Mouse (Mus musculus): ENCODE measurements around the gene Ube2c. TPM values are rescaled to one million over a fixed set of nuclear protein-coding genes. Genes with fewer than 3 reads are reported as not detected.

Ube2c gene
- polyA plus RNA-seq, 1 experiment from 2014 or later = 517 TPM

GRCm38 (mm10) chr2:164781876-164782275 lies 12.2 kb downstream of the Ube2c start:
- H3K9me3 ChIP-seq (replicated peaks) = no peaks in the 10 kb centered on the region
- 76% methylated on average over 4 of the region's 4 CpGs for WGBS
- no peak for ATAC-seq (replicated peaks; ENCODE audit: low FRiP score)

GRCm38 (mm10) chr2:164783926-164784581 lies 14.4 kb downstream of the Ube2c start:
- no peak overlapping the region for H3K27ac ChIP-seq
- 0 out of 2 replicates have a peak overlapping the region, but pooled peaks have one; percentile 77 for H3K4me3 ChIP-seq (replicated peaks)
- no peaks in the 10 kb centered on the region for H3K27me3 ChIP-seq
- no peak overlapping the region for H3K9ac ChIP-seq
- H3K9me3 ChIP-seq (replicated peaks) = no peaks in the 10 kb centered on the region
- H3K4me2 ChIP-seq = no peak overlapping the region
- H3K4me1 ChIP-seq = peaks cover 34% of the 10 kb centered on the region
- 77% methylated on average over 7 of the region's 7 CpGs for WGBS
- peaks cover 9% of the 10 kb centered on the region; the same call in 1 of the 2 replicates for H3K36me3 ChIP-seq
- ATAC-seq (replicated peaks; ENCODE audit: low FRiP score) = no peak

More at GRCm38 (mm10) chr2:164781876-164782275, 12.2 kb downstream of the Ube2c start:
- no peak overlapping the region for H3K4me3 ChIP-seq (replicated peaks)
- no peak overlapping the region for H3K9ac ChIP-seq
- no peak overlapping the region for H3K4me2 ChIP-seq
- peaks cover 17% of the 10 kb centered on the region for H3K4me1 ChIP-seq
- H3K27me3 ChIP-seq = no peaks in the 10 kb centered on the region
- H3K27ac ChIP-seq = no peak overlapping the region
- H3K36me3 ChIP-seq = no peaks in the 10 kb centered on the region

GRCm38 (mm10) chr2:164784869-164785420 lies 15.2 kb downstream of the Ube2c start:
- peak overlapping the region; percentile 95 for H3K27ac ChIP-seq
- H3K4me2 ChIP-seq = peak overlapping the region; percentile 93
- peaks cover 34% of the 10 kb centered on the region for H3K4me1 ChIP-seq
- no peaks in the 10 kb centered on the region for H3K27me3 ChIP-seq
- H3K36me3 ChIP-seq = peaks cover 15% of the 10 kb centered on the region
- 6% methylated on average over 7 of the region's 7 CpGs for WGBS
- no peak; the same call in 1 of the 2 replicates for ATAC-seq (replicated peaks; ENCODE audit: low FRiP score)
- H3K9ac ChIP-seq = peak overlapping the region; percentile 79
- H3K4me3 ChIP-seq (replicated peaks) = peak overlapping the region; percentile 77
- no peaks in the 10 kb centered on the region for H3K9me3 ChIP-seq (replicated peaks)

GRCm38 (mm10) chr2:164785481-164786387 lies 16.0 kb downstream of the Ube2c start, which contains the start of gene Snx21:
Snx21 (plus strand) TSS chr2:164785823.
- peaks cover 23% of the 10 kb centered on the region for H3K36me3 ChIP-seq
- no peaks in the 10 kb centered on the region for H3K9me3 ChIP-seq (replicated peaks)
- peak; percentile 92 for ATAC-seq (replicated peaks; ENCODE audit: low FRiP score)
- H3K4me3 ChIP-seq (replicated peaks) = peak within 1 kb of the TSS; percentile 77
- H3K27me3 ChIP-seq = no peaks in the 10 kb centered on the region
- peaks cover 34% of the 10 kb centered on the region for H3K4me1 ChIP-seq
- H3K27ac ChIP-seq = peak within 1 kb of the TSS; percentile 95
- H3K4me2 ChIP-seq = peak within 1 kb of the TSS; percentile 93
- H3K9ac ChIP-seq = peak within 1 kb of the TSS; percentile 79
- WGBS = under 1% methylated on average over 81 of the region's 89 CpGs

GRCm38 (mm10) chr2:164786388-164786885 lies 16.7 kb downstream of the Ube2c start:
- ATAC-seq (replicated peaks; ENCODE audit: low FRiP score) = peak; percentile 16; the same call in 1 of the 2 replicates
- Histone ChIP-seq H3K4me3 (replicated peaks) (peak overlapping the region; percentile 77), H3K4me1 (peaks cover 34% of the 10 kb centered on the region), H3K27ac (peak overlapping the region; percentile 95), H3K4me2 (peak overlapping the region; percentile 93), H3K27me3 (no peaks in the 10 kb centered on the region), H3K36me3 (peaks cover 30% of the 10 kb centered on the region), H3K9ac (peak overlapping the region; percentile 79), H3K9me3 (replicated peaks) (no peaks in the 10 kb centered on the region)
- 6% methylated on average over 15 of the region's 15 CpGs for WGBS

GRCm38 (mm10) chr2:164787032-164787431 lies 17.3 kb downstream of the Ube2c start:
- Histone ChIP-seq H3K4me3 (replicated peaks) (peak overlapping the region; percentile 77), H3K27me3 (no peaks in the 10 kb centered on the region), H3K27ac (0 out of 2 replicates have a peak overlapping the region, but pooled peaks have one; percentile 95), H3K4me2 (peak overlapping the region; percentile 93), H3K4me1 (peaks cover 34% of the 10 kb centered on the region), H3K36me3 (peaks cover 36% of the 10 kb centered on the region), H3K9ac (0 out of 2 replicates have a peak overlapping the region, but pooled peaks have one; percentile 79), H3K9me3 (replicated peaks) (no peaks in the 10 kb centered on the region)
- WGBS = 81% methylated on average over 3 of the region's 3 CpGs
- ATAC-seq (replicated peaks; ENCODE audit: low FRiP score) = no peak

- Histone ChIP-seq H3K9ac (no peak overlapping the region), H3K4me2 (no peak overlapping the region; the same call in 1 of the 2 replicates), H3K9me3 (replicated peaks) (no peaks in the 10 kb centered on the region), H3K4me3 (replicated peaks) (no peak overlapping the region), H3K27ac (no peak overlapping the region), H3K27me3 (no peaks in the 10 kb centered on the region), H3K36me3 (peaks cover 43% of the 10 kb centered on the region), H3K4me1 (peaks cover 34% of the 10 kb centered on the region)
- 68% methylated on average over 10 of the region's 10 CpGs for WGBS
- ATAC-seq (replicated peaks; ENCODE audit: low FRiP score) = no peak
These were observed 18.1 kb downstream of the Ube2c start for GRCm38 (mm10) chr2:164787779-164788178.

- Histone ChIP-seq H3K27me3 (no peaks in the 10 kb centered on the region), H3K4me2 (no peak overlapping the region), H3K9ac (no peak overlapping the region), H3K4me3 (replicated peaks) (no peak overlapping the region), H3K9me3 (replicated peaks) (no peaks in the 10 kb centered on the region), H3K27ac (no peak overlapping the region), H3K36me3 (peaks cover 49% of the 10 kb centered on the region), H3K4me1 (peaks cover 34% of the 10 kb centered on the region)
- 63% methylated on average over 4 of the region's 4 CpGs for WGBS
- ATAC-seq (replicated peaks; ENCODE audit: low FRiP score) = no peak
These were observed 18.7 kb downstream of the Ube2c start for GRCm38 (mm10) chr2:164788411-164788810.

GRCm38 (mm10) chr2:164790451-164790850 lies 20.8 kb downstream of the Ube2c start:
- no peak overlapping the region for H3K27ac ChIP-seq
- H3K36me3 ChIP-seq = peaks cover 63% of the 10 kb centered on the region
- ATAC-seq (replicated peaks; ENCODE audit: low FRiP score) = no peak
- H3K4me3 ChIP-seq (replicated peaks) = no peak overlapping the region
- no peak overlapping the region for H3K9ac ChIP-seq
- no peak overlapping the region for H3K4me2 ChIP-seq
- no peaks in the 10 kb centered on the region for H3K27me3 ChIP-seq
- H3K9me3 ChIP-seq (replicated peaks) = no peaks in the 10 kb centered on the region
- H3K4me1 ChIP-seq = peaks cover 28% of the 10 kb centered on the region
- 77% methylated on average over 4 of the region's 4 CpGs for WGBS

- ATAC-seq (replicated peaks; ENCODE audit: low FRiP score) = no peak
- peaks cover 18% of the 10 kb centered on the region for H3K4me1 ChIP-seq
- no peaks in the 10 kb centered on the region for H3K9me3 ChIP-seq (replicated peaks)
- H3K27me3 ChIP-seq = no peaks in the 10 kb centered on the region
- no peak overlapping the region for H3K9ac ChIP-seq
- no peak overlapping the region for H3K27ac ChIP-seq
- 96% methylated on average over 18 of the region's 18 CpGs for WGBS
- H3K4me2 ChIP-seq = no peak overlapping the region
- no peak overlapping the region for H3K4me3 ChIP-seq (replicated peaks)
- H3K36me3 ChIP-seq = peaks cover 76% of the 10 kb centered on the region
These were observed 22.2 kb downstream of the Ube2c start for GRCm38 (mm10) chr2:164791841-164792261.

- Histone ChIP-seq H3K4me1 (peaks cover 11% of the 10 kb centered on the region; the same call in 1 of the 2 replicates), H3K9me3 (replicated peaks) (no peaks in the 10 kb centered on the region), H3K9ac (no peak overlapping the region), H3K27ac (no peak overlapping the region), H3K36me3 (peaks cover 84% of the 10 kb centered on the region), H3K4me2 (no peak overlapping the region), H3K4me3 (replicated peaks) (no peak overlapping the region), H3K27me3 (no peaks in the 10 kb centered on the region)
- no peak for ATAC-seq (replicated peaks; ENCODE audit: low FRiP score)
- 91% methylated on average over 12 of the region's 12 CpGs for WGBS
These were observed 22.9 kb downstream of the Ube2c start for GRCm38 (mm10) chr2:164792400-164793190.
